Mouse (Mus musculus) hindbrain, postnatal 0 days (tissue): ENCODE data around the gene AL732309.1. TPM values are rescaled to one million over a fixed set of nuclear protein-coding genes. Genes with fewer than 3 reads are reported as not detected.

ENCODE experiments used
- ATAC-seq: fragments of 200-750 bp; cut with Nextera tagmentation; 2 replicates; pipeline ENCODE4 v1.8.0; 2017; ENCODE audit warnings: mild to moderate bottlenecking, moderate TSS enrichment, moderate library complexity
- DNase-seq: peaks from one replicate; pipeline ENCODE4 v3.0.0-alpha.2; 2015; ENCODE audit warnings: low spot score
- H3K27ac ChIP-seq: fragments of 300-500 bp; sonication (generic); 2 replicates; pipeline ENCODE4 v1.5.1; 2014; ENCODE audit warnings: mild to moderate bottlenecking
- H3K27me3 ChIP-seq: fragments of 300-500 bp; sonication (generic); 2 replicates; pipeline ENCODE4 v1.6.1; 2014; ENCODE audit warnings: low read length, mixed read lengths; ENCODE audit not compliant: insufficient read depth
- H3K36me3 ChIP-seq: fragments of 300-500 bp; sonication (generic); 2 replicates; pipeline ENCODE4 v1.6.1; 2014; ENCODE audit warnings: low read length, mixed read lengths; ENCODE audit not compliant: insufficient read depth
- H3K4me1 ChIP-seq: fragments of 300-500 bp; sonication (generic); 2 replicates; pipeline ENCODE4 v1.6.1; 2014; ENCODE audit warnings: antibody characterized with exemption, low read length, mixed read lengths; ENCODE audit not compliant: insufficient read depth
- H3K4me2 ChIP-seq: fragments of 300-500 bp; sonication (generic); 2 replicates; pipeline ENCODE4 v1.6.1; 2014; ENCODE audit warnings: low read depth, mild to moderate bottlenecking, low read length, moderate library complexity, mixed read lengths
- H3K4me3 ChIP-seq: fragments of 300-500 bp; sonication (generic); 2 replicates; pipeline ENCODE4 v1.5.1; 2014; ENCODE audit warnings: low read length
- H3K9ac ChIP-seq: fragments of 300-500 bp; sonication (generic); replicated peaks from 2 replicates; pipeline ENCODE4 v1.6.1; 2014; ENCODE audit warnings: mild to moderate bottlenecking, low read length, moderate library complexity, mixed read lengths
- H3K9me3 ChIP-seq: fragments of 300-500 bp; sonication (generic); 2 replicates; pipeline ENCODE4 v1.6.1; 2016; ENCODE audit warnings: low read length, mixed read lengths
- CTCF ChIP-seq: IDR thresholded peaks from 2 replicates; pipeline ENCODE4 v1.5.1; 2016; ENCODE audit warnings: antibody characterized with exemption, control low read depth, low read depth
- WGBS: fragments of 180-500 bp; shearing (Covaris S2); extraction: QIAGEN DNeasy Blood & Tissue Kit; methylation state at CpG from one replicate; pipeline ENCODE4 v1.1.7; 2014; 5-methylcytosine and 5-hydroxymethylcytosine counted together
- polyA plus RNA-seq: library from polyadenylated mRNA; unstranded; fragments of >200 nt; fragmentation: Nextera tagmentation; extraction: Ambion mirVana; gene quantifications from 2 replicates; pipeline ENCODE4 v1.2.1, GENCODE M21; 2015
- total RNA-seq: library from RNA; depleted of rRNA; stranded (reverse); fragments of >200 nt; gene quantifications from 2 replicates; pipeline ENCODE4 v1.2.3, GENCODE M21; 2014

Gene AL732309.1
- total and polyA plus RNA-seq, 2 experiments from 2014 or later: 2.6 to 8.7 TPM

- Histone ChIP-seq H3K36me3 (peaks cover 23% of the 10 kb centered on the region; the same call in 1 of the 2 replicates), H3K27me3 (no peaks in the 10 kb centered on the region), H3K4me2 (peak overlapping the region; percentile 76), H3K9me3 (no peaks in the 10 kb centered on the region), H3K4me1 (peaks cover 54% of the 10 kb centered on the region), H3K27ac (peak overlapping the region; percentile 81; the same call in 1 of the 2 replicates), H3K9ac (no peak overlapping the region), H3K4me3 (no peak overlapping the region)
- ATAC-seq (no peak), DNase-seq (no peak)
- 68% methylated on average over 4 of the region's 4 CpGs for WGBS
- TF ChIP-seq CTCF: no peak
Measured at GRCm38 (mm10) chr2:25267746-25268309, 21.2 kb upstream of the AL732309.1 start.

GRCm38 (mm10) chr2:25267241-25267640, 20.6 kb upstream of the AL732309.1 start:
- no peak for ATAC-seq
- H3K9me3 ChIP-seq: no peaks in the 10 kb centered on the region
- H3K4me3 ChIP-seq: 0 out of 2 replicates have a peak overlapping the region, but pooled peaks have one; percentile 60
- H3K36me3 ChIP-seq: peaks cover 23% of the 10 kb centered on the region; the same call in 1 of the 2 replicates
- TF ChIP-seq CTCF: no peak
- H3K4me1 ChIP-seq: peaks cover 54% of the 10 kb centered on the region
- peak overlapping the region; percentile 81 for H3K27ac ChIP-seq
- H3K27me3 ChIP-seq: no peaks in the 10 kb centered on the region
- DNase-seq: peak; percentile 58
- H3K4me2 ChIP-seq: peak overlapping the region; percentile 76
- H3K9ac ChIP-seq: no peak overlapping the region

GRCm38 (mm10) chr2:25266720-25267119, 20.1 kb upstream of the AL732309.1 start:
- Histone ChIP-seq H3K9ac (peak overlapping the region; percentile 21), H3K36me3 (peaks cover 23% of the 10 kb centered on the region; the same call in 1 of the 2 replicates), H3K4me2 (peak overlapping the region; percentile 76), H3K27ac (peak overlapping the region; percentile 81), H3K9me3 (no peaks in the 10 kb centered on the region), H3K4me3 (peak overlapping the region; percentile 60), H3K27me3 (no peaks in the 10 kb centered on the region), H3K4me1 (peaks cover 53% of the 10 kb centered on the region)
- no peak for TF ChIP-seq CTCF
- no peak for ATAC-seq
- 18% methylated on average over 2 of the region's 2 CpGs for WGBS
- peak; percentile 49 for DNase-seq

GRCm38 (mm10) chr2:25265897-25266656, 19.4 kb upstream of the AL732309.1 start:
- TF ChIP-seq CTCF: no peak
- Histone ChIP-seq H3K4me3 (peak overlapping the region; percentile 60), H3K27ac (peak overlapping the region; percentile 81), H3K27me3 (no peaks in the 10 kb centered on the region), H3K9ac (peak overlapping the region; percentile 21), H3K9me3 (no peaks in the 10 kb centered on the region), H3K4me1 (peaks cover 47% of the 10 kb centered on the region), H3K4me2 (peak overlapping the region; percentile 76), H3K36me3 (peaks cover 23% of the 10 kb centered on the region; the same call in 1 of the 2 replicates)
- ATAC-seq (peak; percentile 13), DNase-seq (peak; percentile 80)
- 40% methylated on average over 6 of the region's 6 CpGs for WGBS

GRCm38 (mm10) chr2:25264851-25265250, 18.2 kb upstream of the AL732309.1 start:
- DNase-seq: no peak

GRCm38 (mm10) chr2:25264286-25264660, 17.6 kb upstream of the AL732309.1 start:
- Histone ChIP-seq H3K9me3 (no peaks in the 10 kb centered on the region), H3K4me3 (peak overlapping the region; percentile 60), H3K27ac (peak overlapping the region; percentile 71; the same call in 1 of the 2 replicates), H3K4me1 (peaks cover 44% of the 10 kb centered on the region), H3K4me2 (peak overlapping the region; percentile 76), H3K36me3 (peaks cover 8% of the 10 kb centered on the region; the same call in 1 of the 2 replicates), H3K27me3 (no peaks in the 10 kb centered on the region), H3K9ac (peak overlapping the region; percentile 66; the same call in 1 of the 2 replicates)
- DNase-seq (no peak), ATAC-seq (no peak)
- no peak for TF ChIP-seq CTCF
- 71% methylated on average over 5 of the region's 5 CpGs for WGBS

More at GRCm38 (mm10) chr2:25264851-25265250, 18.2 kb upstream of the AL732309.1 start:
- H3K27me3 ChIP-seq: no peaks in the 10 kb centered on the region
- 43% methylated on average over 3 of the region's 3 CpGs for WGBS
- no peak for TF ChIP-seq CTCF
- peaks cover 13% of the 10 kb centered on the region; the same call in 1 of the 2 replicates for H3K36me3 ChIP-seq
- H3K4me2 ChIP-seq: peak overlapping the region; percentile 76
- no peak for ATAC-seq
- H3K4me3 ChIP-seq: peak overlapping the region; percentile 60
- no peaks in the 10 kb centered on the region for H3K9me3 ChIP-seq
- peaks cover 44% of the 10 kb centered on the region for H3K4me1 ChIP-seq
- H3K27ac ChIP-seq: peak overlapping the region; percentile 81; the same call in 1 of the 2 replicates
- H3K9ac ChIP-seq: peak overlapping the region; percentile 66; the same call in 1 of the 2 replicates
